Mouse (Mus musculus) cerebellum, adult 2 months (tissue): ENCODE data around the gene Igfbp2.

ENCODE experiments used
- CTCF ChIP-seq: fragments of 200-500 bp; IDR thresholded peaks from 2 replicates; pipeline ENCODE4 v1.5.1; 2011; ENCODE audit warnings: low read depth, mild to moderate bottlenecking, control low read depth, low read length, moderate library complexity, borderline replicate concordance; ENCODE audit not compliant: insufficient read depth
- POLR2A ChIP-seq: fragments of 200-500 bp; IDR thresholded peaks from 2 replicates; pipeline ENCODE4 v1.6.1; 2011; ENCODE audit warnings: low read length, control low read depth, borderline replicate concordance; ENCODE audit not compliant: insufficient read depth

DNA sequence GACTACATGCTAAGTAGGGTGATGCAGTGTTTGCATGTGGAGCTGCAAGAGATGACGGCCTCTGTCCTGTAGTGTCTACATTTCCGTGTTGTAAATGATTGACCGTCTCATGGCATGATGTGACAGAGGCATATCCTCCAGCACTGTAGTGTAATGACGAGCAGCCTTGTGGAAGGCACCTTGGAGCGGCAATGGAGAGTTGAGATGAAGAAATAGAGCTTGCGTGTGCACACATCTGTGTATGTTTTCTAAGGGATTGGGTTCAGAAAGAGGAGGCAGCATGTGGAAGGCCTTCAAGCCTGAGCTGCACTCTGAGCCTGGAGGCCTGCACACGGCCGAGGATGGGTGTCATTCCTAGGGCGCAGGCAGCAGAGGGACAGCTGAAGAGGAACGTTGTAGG is 31.4 kb downstream of the Igfbp2 start:
- TF ChIP-seq POLR2A, result no peak
- TF ChIP-seq CTCF, result no peak
